Mouse (Mus musculus) liver, embryonic 14.5 days (tissue): ENCODE results near the gene Unc13d. TPM values are rescaled to one million over a fixed set of nuclear protein-coding genes. Genes with fewer than 3 reads are reported as not detected.

Source experiments
- ATAC-seq: fragments of 200-750 bp; cut with Nextera tagmentation; 2 replicates; pipeline ENCODE4 v1.8.0; 2017; ENCODE audit warnings: moderate number of reproducible peaks, mild to moderate bottlenecking, moderate library complexity; ENCODE audit not compliant: insufficient read depth
- DNase-seq, 3 experiments: peaks; one replicate each; pipeline ENCODE4 v3.0.0-alpha.2; 2012 to 2013; ENCODE audit warnings: low read depth in 3 of 3, low spot score in 3 of 3
- H3K27ac ChIP-seq: fragments of 300-500 bp; sonication (generic); 2 replicates; pipeline ENCODE4 v1.5.1; 2014; ENCODE audit warnings: moderate library complexity, mild to moderate bottlenecking, control low read depth, inconsistent platforms
- H3K27me3 ChIP-seq: fragments of 300-500 bp; sonication (generic); 2 replicates; pipeline ENCODE4 v1.6.1; 2014; ENCODE audit warnings: mild to moderate bottlenecking, low read length, moderate library complexity; ENCODE audit not compliant: control insufficient read depth, insufficient read depth
- H3K36me3 ChIP-seq: fragments of 300-500 bp; sonication (generic); replicated peaks from 2 replicates; pipeline ENCODE4 v1.6.1; 2014; ENCODE audit warnings: low read depth; ENCODE audit not compliant: control insufficient read depth, insufficient read depth
- H3K4me1 ChIP-seq, 2 experiments: fragments of 200-500 bp in 1 of 2; fragments of 300-500 bp in 1 of 2; sonication (generic) in 1 of 2; replicated peaks; 2 replicates each; pipeline ENCODE4 v1.6.1; 2012 to 2014; ENCODE audit warnings: antibody characterized with exemption in 1 of 2, inconsistent platforms in 1 of 2, low read length in 1 of 2; ENCODE audit not compliant: control insufficient read depth in 2 of 2, insufficient read depth in 2 of 2
- H3K4me2 ChIP-seq: fragments of 300-500 bp; sonication (generic); 2 replicates; pipeline ENCODE4 v1.6.1; 2014; ENCODE audit warnings: low read depth, mild to moderate bottlenecking, control low read depth, moderate library complexity
- H3K4me3 ChIP-seq, 2 experiments: fragments of 200-500 bp in 1 of 2; fragments of 300-500 bp in 1 of 2; sonication (generic) in 1 of 2; 2 replicates each; pipeline ENCODE4 v1.5.1; 2012 to 2014; ENCODE audit warnings: low read depth in 2 of 2, low read length in 2 of 2, mild to moderate bottlenecking in 2 of 2, control low read depth in 1 of 2, inconsistent platforms in 1 of 2, moderate library complexity in 1 of 2; ENCODE audit not compliant: insufficient read depth in 1 of 2
- H3K9ac ChIP-seq: fragments of 300-500 bp; sonication (generic); replicated peaks from 2 replicates; pipeline ENCODE4 v1.6.1; 2014; ENCODE audit warnings: mild to moderate bottlenecking, control low read depth, moderate library complexity
- H3K9me3 ChIP-seq: fragments of 300-500 bp; sonication (generic); 2 replicates; pipeline ENCODE4 v1.6.1; 2016; ENCODE audit warnings: low read length, mixed read lengths; ENCODE audit not compliant: control insufficient read depth
- CTCF ChIP-seq: IDR thresholded peaks from 2 replicates; pipeline ENCODE4 v1.5.1; 2016; ENCODE audit warnings: antibody characterized with exemption, low read depth, control low read depth
- EP300 ChIP-seq: IDR thresholded peaks from 2 replicates; pipeline ENCODE4 v1.6.1; 2016; ENCODE audit warnings: antibody characterized with exemption, low read depth
- WGBS: fragments of 180-500 bp; shearing (Covaris S2); extraction: QIAGEN DNeasy Blood & Tissue Kit; methylation state at CpG from one replicate; pipeline ENCODE4 v1.1.7; 2014; ENCODE audit not compliant: insufficient replicate concordance; 5-methylcytosine and 5-hydroxymethylcytosine counted together
- polyA plus RNA-seq, 2 experiments: library from polyadenylated mRNA; depleted of rRNA in 1 of 2; stranded (reverse) in 1 of 2; unstranded in 1 of 2; fragments of >200 nt; fragmentation: Nextera tagmentation in 1 of 2; extraction: Ambion mirVana in 1 of 2; gene quantifications; 2 replicates each; pipeline versions ENCODE4 v1.2.1 to v1.2.3; 2012 to 2014

Unc13d gene
- polyA plus RNA-seq, 2 experiments: 16.8 to 18.7 TPM

DNA sequence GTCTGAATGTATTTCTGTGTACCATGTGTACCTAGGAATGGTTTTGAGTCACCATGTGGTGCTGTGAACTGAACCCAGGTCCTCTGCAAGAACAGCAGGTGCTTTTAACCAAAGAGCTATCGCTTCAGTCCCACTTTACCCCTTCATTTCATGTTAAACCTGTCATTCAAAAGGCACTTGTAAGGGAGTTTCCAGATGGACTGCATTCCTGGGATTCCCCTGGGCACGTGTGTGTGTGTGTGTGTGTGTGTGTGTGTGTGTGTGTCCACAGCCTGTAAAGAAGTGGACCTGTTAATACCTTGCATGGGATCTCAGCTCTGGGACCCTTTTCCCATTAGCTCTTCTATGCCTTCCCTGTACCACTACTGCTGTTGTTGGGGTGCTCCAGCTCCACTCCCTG lies 28.2 kb downstream of the Unc13d start:
- Histone ChIP-seq H3K4me2 (no peak overlapping the region), H3K9me3 (no peaks in the 10 kb centered on the region), H3K4me3 (no peak overlapping the region), H3K36me3 (peaks cover 50% of the 10 kb centered on the region), H3K27me3 (no peaks in the 10 kb centered on the region), H3K4me1 (peaks cover 0 to 5% of the 10 kb centered on the region in 2 experiments; a peak in 3 of 4 replicates), H3K27ac (no peak overlapping the region), H3K9ac (no peak overlapping the region)
- TF ChIP-seq CTCF (no peak), EP300 (no peak)
- ATAC-seq (no peak), DNase-seq (no peak)
- 79% methylated on average over 2 of the region's 2 CpGs for WGBS

DNA sequence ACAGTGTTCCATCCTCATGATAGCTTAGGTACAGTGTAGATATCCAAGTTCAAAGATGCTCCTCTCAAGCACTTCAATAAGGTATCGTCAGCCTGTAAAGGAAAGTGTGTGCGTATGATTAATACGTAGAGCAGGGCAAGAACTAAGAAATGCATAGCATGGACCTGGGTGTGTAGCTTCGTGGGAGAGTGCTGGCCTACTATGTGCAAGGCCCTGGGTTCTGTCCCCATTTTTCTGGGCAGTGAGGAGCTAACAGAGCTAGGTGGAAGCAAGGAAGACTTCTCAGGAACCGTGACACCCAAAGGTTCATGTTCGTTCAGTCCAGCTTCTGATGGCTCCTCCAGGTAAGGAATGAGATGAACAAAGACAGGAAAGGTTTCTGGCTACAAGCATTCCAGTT lies 32.6 kb downstream of the Unc13d start:
- Histone ChIP-seq H3K9me3 (no peaks in the 10 kb centered on the region), H3K4me2 (no peak overlapping the region), H3K27me3 (no peaks in the 10 kb centered on the region), H3K9ac (no peak overlapping the region), H3K36me3 (peaks cover 35% of the 10 kb centered on the region), H3K27ac (no peak overlapping the region), H3K4me3 (no peak overlapping the region), H3K4me1 (0 out of 4 replicates have a peak, but pooled peaks cover 0 to 2% of the 10 kb centered on the region in 2 experiments)
- TF ChIP-seq EP300 (no peak), CTCF (no peak)
- no peak for ATAC-seq
- WGBS: 86% methylated on average over 6 of the region's 6 CpGs
- DNase-seq: no peak

GRCm38 (mm10) chr11:116043286-116043685 lies 34.5 kb downstream of the Unc13d start:
- DNase-seq (no peak), ATAC-seq (no peak)
- TF ChIP-seq EP300 (no peak), CTCF (no peak)
- 0 out of 4 replicates have a peak, but pooled peaks cover 0 to 2% of the 10 kb centered on the region in 2 experiments for H3K4me1 ChIP-seq
- H3K9me3 ChIP-seq: no peaks in the 10 kb centered on the region
- H3K4me2 ChIP-seq: no peak overlapping the region
- WGBS: 79% methylated on average over 1 of the region's 1 CpGs
- peaks cover 37% of the 10 kb centered on the region for H3K36me3 ChIP-seq
- H3K27ac ChIP-seq: no peak overlapping the region
- no peak overlapping the region for H3K9ac ChIP-seq
- H3K27me3 ChIP-seq: no peaks in the 10 kb centered on the region
- H3K4me3 ChIP-seq: no peak overlapping the region

DNA sequence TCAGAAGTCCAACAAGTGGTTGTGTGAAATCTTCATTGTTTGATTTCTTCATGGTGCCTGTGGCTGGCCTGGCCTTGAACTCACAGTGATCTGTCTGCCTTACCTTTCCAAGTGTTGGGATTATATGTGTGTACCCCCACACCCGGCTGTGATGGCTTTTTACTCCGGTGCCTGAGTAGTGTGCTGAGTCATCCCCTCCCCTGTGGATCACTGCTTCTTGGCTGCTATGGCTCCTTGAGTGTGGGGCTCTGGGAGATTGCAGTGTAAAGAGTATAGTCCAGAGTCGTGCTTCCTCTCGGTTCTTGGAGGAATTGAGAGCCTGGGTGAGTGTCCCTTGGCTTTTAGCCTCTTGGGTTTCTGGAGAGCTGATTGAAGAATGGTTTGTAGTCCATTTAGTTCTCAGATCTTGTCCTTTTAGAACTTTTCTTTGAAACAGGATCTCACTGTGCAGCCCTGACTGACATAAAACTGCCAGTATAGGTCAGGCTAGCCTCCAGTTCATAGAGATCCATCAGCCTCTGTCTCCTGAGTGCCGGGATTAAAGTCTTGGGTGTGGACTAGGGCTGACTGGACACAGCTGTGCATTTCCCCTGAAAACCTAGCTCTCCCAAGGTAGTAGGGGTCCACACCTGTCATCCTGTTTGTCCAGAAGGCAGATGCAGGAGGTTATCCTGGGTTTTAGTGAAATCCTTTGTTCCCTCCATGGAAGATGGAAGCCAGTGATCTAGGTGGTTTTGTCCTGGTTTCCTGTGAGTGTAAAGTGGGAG lies 35.2 kb downstream of the Unc13d start:
- DNase-seq (no peak), ATAC-seq (no peak)
- Histone ChIP-seq H3K27ac (no peak overlapping the region), H3K36me3 (peaks cover 35% of the 10 kb centered on the region), H3K27me3 (no peaks in the 10 kb centered on the region), H3K4me1 (0 out of 4 replicates have a peak, but pooled peaks cover 0 to 2% of the 10 kb centered on the region in 2 experiments), H3K4me2 (no peak overlapping the region), H3K9ac (no peak overlapping the region), H3K4me3 (no peak overlapping the region), H3K9me3 (no peaks in the 10 kb centered on the region)
- WGBS: 58% methylated on average over 5 of the region's 5 CpGs
- TF ChIP-seq EP300: no peak
- no peak for TF ChIP-seq CTCF

DNA sequence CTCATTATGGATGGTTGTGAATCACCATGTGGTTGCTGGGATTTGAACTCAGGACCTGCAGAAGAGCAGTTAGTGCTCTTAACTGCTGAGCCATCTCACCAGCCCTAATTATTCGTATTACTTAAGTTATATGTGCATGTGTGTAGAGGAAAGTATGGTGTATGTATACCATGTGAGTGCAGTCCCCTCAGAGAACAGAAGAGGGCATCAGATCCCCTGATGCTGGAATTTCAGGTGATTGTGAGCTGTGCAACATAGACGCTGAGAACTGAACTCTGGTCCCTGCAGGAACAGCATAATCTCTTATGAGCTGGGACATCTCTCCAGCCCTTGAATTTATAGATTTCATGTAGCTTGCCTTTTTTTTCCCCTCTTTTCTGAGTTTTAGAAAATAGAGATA lies 35.9 kb downstream of the Unc13d start:
- H3K27ac ChIP-seq: no peak overlapping the region
- 0 out of 4 replicates have a peak, but pooled peaks cover 0 to 2% of the 10 kb centered on the region in 2 experiments for H3K4me1 ChIP-seq
- 90% methylated on average over 2 of the region's 2 CpGs for WGBS
- H3K9ac ChIP-seq: no peak overlapping the region
- peak; percentile 13; the same call in 1 of the 2 replicates for TF ChIP-seq CTCF
- TF ChIP-seq EP300: no peak
- DNase-seq (no peak), ATAC-seq (no peak)
- no peak overlapping the region for H3K4me2 ChIP-seq
- H3K9me3 ChIP-seq: no peaks in the 10 kb centered on the region
- H3K36me3 ChIP-seq: peaks cover 32% of the 10 kb centered on the region
- H3K27me3 ChIP-seq: no peaks in the 10 kb centered on the region
- H3K4me3 ChIP-seq: no peak overlapping the region
